Mouse (Mus musculus): Measurements from ENCODE around the gene D10Wsu102e.

GRCm38 (mm10) chr10:83374045-83374656 is 14.1 kb downstream of the D10Wsu102e start:
- no peak for TF ChIP-seq CTCF (IDR thresholded peaks at IDR 0.05; ENCODE audit: borderline replicate concordance, insufficient read depth, low read depth, low read length)
- no peak for TF ChIP-seq POLR2A (IDR thresholded peaks at IDR 0.05; ENCODE audit: borderline replicate concordance, insufficient read depth, low read length)
